Mouse (Mus musculus) embryonic facial prominence, embryonic 10.5 days (tissue): ENCODE measurements around the gene Use1. TPM values are rescaled to one million over a fixed set of nuclear protein-coding genes. Genes with fewer than 3 reads are reported as not detected.

Source experiments
- DNase-seq: peaks from one replicate; pipeline ENCODE4 v3.0.0-alpha.2; 2017; ENCODE audit warnings: low spot score
- H3K27ac ChIP-seq: fragments of 300-500 bp; sonication (generic); replicated peaks from 2 replicates; pipeline ENCODE4 v1.5.1; 2016; ENCODE audit warnings: mild to moderate bottlenecking
- H3K27me3 ChIP-seq: fragments of 300-500 bp; sonication (generic); replicated peaks from 2 replicates; pipeline ENCODE4 v1.6.1; 2016; ENCODE audit warnings: low read depth, mild to moderate bottlenecking; ENCODE audit not compliant: poor library complexity, severe bottlenecking
- H3K36me3 ChIP-seq: fragments of 300-500 bp; sonication (generic); replicated peaks from 2 replicates; pipeline ENCODE4 v1.6.1; 2016; ENCODE audit warnings: mild to moderate bottlenecking, moderate library complexity
- H3K4me1 ChIP-seq: fragments of 300-500 bp; sonication (generic); 2 replicates; pipeline ENCODE4 v1.6.1; 2016
- H3K4me3 ChIP-seq: fragments of 300-500 bp; sonication (generic); 2 replicates; pipeline ENCODE4 v1.5.1; 2016; ENCODE audit warnings: mild to moderate bottlenecking, moderate library complexity
- H3K9me3 ChIP-seq: fragments of 300-500 bp; sonication (generic); 2 replicates; pipeline ENCODE4 v1.6.1; 2016; ENCODE audit warnings: mild to moderate bottlenecking
- WGBS: fragments of 180-500 bp; shearing (Covaris S2); methylation state at CpG from one replicate; pipeline ENCODE4 v1.1.7; 2016; 5-methylcytosine and 5-hydroxymethylcytosine counted together
- polyA plus RNA-seq: library from polyadenylated mRNA; unstranded; fragments of >200 nt; fragmentation: Nextera tagmentation; extraction: Ambion mirVana; gene quantifications from 2 replicates; pipeline ENCODE4 v1.2.1, GENCODE M21; 2016

Use1 gene
- polyA plus RNA-seq, 1 experiment from 2014 or later, result 84.3 TPM

DNA sequence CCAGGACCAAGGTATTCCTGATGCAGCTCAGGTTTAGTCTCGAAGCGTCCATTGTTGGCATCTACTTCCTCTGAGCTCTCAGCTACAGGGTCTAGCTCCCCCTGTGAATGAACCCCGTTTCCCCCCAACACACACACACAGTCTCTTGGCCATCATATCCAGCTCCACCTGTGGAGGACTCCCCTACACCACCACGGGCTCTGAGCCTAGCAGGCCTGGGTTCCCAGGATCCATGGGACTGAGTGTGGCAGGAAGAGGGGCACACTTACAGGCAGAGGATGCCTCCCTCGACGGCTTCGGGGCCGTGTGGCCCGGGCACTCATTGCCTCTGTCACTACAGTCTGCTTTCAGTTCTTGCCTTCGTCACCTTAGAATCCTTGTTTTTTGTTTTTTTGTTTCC, 28.4 kb downstream of the Use1 start:
- peak overlapping the region; percentile 35 for H3K27ac ChIP-seq
- H3K36me3 ChIP-seq, result peaks cover 20% of the 10 kb centered on the region
- H3K27me3 ChIP-seq, result 0 out of 2 replicates have a peak, but pooled peaks cover 3% of the 10 kb centered on the region
- DNase-seq, result no peak
- H3K9me3 ChIP-seq, result no peaks in the 10 kb centered on the region
- H3K4me3 ChIP-seq, result peak overlapping the region; percentile 88; the same call in 1 of the 2 replicates
- H3K4me1 ChIP-seq, result peaks cover 26% of the 10 kb centered on the region
- WGBS, result 84% methylated on average over 10 of the region's 10 CpGs

- peaks cover 24% of the 10 kb centered on the region for H3K36me3 ChIP-seq
- DNase-seq, result no peak
- H3K27me3 ChIP-seq, result 0 out of 2 replicates have a peak, but pooled peaks cover 3% of the 10 kb centered on the region
- 85% methylated on average over 9 of the region's 9 CpGs for WGBS
- H3K27ac ChIP-seq, result peak within 1 kb of the TSS; percentile 89
- H3K4me3 ChIP-seq, result peak within 1 kb of the TSS; percentile 88
- peaks cover 26% of the 10 kb centered on the region for H3K4me1 ChIP-seq
- H3K9me3 ChIP-seq, result no peaks in the 10 kb centered on the region
These were observed 29.0 kb downstream of the Use1 start, which contains the start of gene Ushbp1 for GRCm38 (mm10) chr8:71395629-71396028. TSS of gene Ushbp1 (minus strand) at chr8:71395802.

GRCm38 (mm10) chr8:71396639-71397305, 30.1 kb downstream of the Use1 start, which contains the start of gene Babam1:
TSS of gene Babam1 (plus strand) at chr8:71396861.
- Histone ChIP-seq H3K4me3 (peak within 1 kb of the TSS; percentile 88), H3K36me3 (peaks cover 31% of the 10 kb centered on the region), H3K27ac (peak within 1 kb of the TSS; percentile 89), H3K4me1 (peaks cover 26% of the 10 kb centered on the region), H3K27me3 (0 out of 2 replicates have a peak, but pooled peaks cover 3% of the 10 kb centered on the region), H3K9me3 (no peaks in the 10 kb centered on the region)
- DNase-seq, result peak; percentile 94
- under 1% methylated on average over 34 of the region's 34 CpGs for WGBS

DNA sequence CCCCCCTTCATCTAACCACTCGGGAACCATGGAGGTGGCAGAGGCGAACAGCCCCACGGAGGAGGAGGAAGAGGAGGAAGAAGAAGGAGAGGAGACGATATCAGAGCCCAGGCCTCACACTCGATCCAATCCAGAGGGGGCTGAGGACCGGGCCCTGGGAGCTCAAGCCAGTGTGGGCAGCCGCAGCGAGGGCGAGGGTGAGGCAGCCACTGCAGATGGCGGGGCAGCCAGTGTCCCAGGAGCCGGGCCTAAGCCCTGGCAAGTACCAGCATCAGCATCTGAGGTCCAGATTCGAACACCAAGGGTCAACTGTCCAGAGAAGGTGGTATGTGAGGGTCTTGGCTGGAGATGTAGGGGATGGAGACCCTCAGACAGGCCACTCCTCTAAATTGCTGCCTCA, 31.1 kb downstream of the Use1 start:
- Histone ChIP-seq H3K4me1 (peaks cover 24% of the 10 kb centered on the region), H3K9me3 (no peaks in the 10 kb centered on the region), H3K27me3 (0 out of 2 replicates have a peak, but pooled peaks cover 3% of the 10 kb centered on the region), H3K36me3 (peaks cover 36% of the 10 kb centered on the region), H3K27ac (peak overlapping the region; percentile 89; the same call in 1 of the 2 replicates), H3K4me3 (peak overlapping the region; percentile 88)
- DNase-seq, result no peak
- WGBS, result 86% methylated on average over 12 of the region's 12 CpGs

DNA sequence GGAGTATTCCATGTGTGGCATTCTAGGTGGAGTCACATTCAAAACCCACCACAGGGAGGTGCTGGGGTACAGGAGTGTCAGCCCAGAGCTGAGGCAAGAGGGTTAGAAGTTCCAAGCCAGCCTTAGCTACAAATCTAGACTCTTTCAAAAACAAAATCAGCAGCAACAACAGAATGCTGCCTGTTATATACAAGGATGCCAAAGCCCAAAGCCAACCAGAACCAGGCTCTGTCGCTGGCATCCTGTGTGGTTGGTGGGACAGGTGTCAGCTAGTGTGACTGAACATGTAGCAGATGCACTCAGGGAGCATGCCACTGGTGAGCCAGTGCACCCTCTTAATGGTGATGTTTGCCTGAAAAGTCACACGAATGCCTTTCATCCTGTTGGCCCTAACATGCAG, 34.2 kb downstream of the Use1 start:
- 93% methylated on average over 2 of the region's 2 CpGs for WGBS
- H3K4me1 ChIP-seq, result peaks cover 25% of the 10 kb centered on the region
- no peak for DNase-seq
- H3K9me3 ChIP-seq, result no peaks in the 10 kb centered on the region
- peaks cover 50% of the 10 kb centered on the region for H3K36me3 ChIP-seq
- no peaks in the 10 kb centered on the region for H3K27me3 ChIP-seq
- no peak overlapping the region for H3K27ac ChIP-seq
- H3K4me3 ChIP-seq, result no peak overlapping the region

GRCm38 (mm10) chr8:71401454-71401853, 34.8 kb downstream of the Use1 start:
- no peak overlapping the region for H3K4me3 ChIP-seq
- H3K36me3 ChIP-seq, result peaks cover 50% of the 10 kb centered on the region
- no peaks in the 10 kb centered on the region for H3K9me3 ChIP-seq
- no peak for DNase-seq
- peaks cover 25% of the 10 kb centered on the region for H3K4me1 ChIP-seq
- no peaks in the 10 kb centered on the region for H3K27me3 ChIP-seq
- no peak overlapping the region for H3K27ac ChIP-seq

- Histone ChIP-seq H3K27me3 (no peaks in the 10 kb centered on the region), H3K9me3 (no peaks in the 10 kb centered on the region), H3K4me3 (no peak overlapping the region), H3K27ac (no peak overlapping the region), H3K36me3 (peaks cover 55% of the 10 kb centered on the region), H3K4me1 (peaks cover 30% of the 10 kb centered on the region)
- WGBS, result 83% methylated on average over 9 of the region's 9 CpGs
- no peak for DNase-seq
These were observed 35.9 kb downstream of the Use1 start for GRCm38 (mm10) chr8:71402446-71402964.

DNA sequence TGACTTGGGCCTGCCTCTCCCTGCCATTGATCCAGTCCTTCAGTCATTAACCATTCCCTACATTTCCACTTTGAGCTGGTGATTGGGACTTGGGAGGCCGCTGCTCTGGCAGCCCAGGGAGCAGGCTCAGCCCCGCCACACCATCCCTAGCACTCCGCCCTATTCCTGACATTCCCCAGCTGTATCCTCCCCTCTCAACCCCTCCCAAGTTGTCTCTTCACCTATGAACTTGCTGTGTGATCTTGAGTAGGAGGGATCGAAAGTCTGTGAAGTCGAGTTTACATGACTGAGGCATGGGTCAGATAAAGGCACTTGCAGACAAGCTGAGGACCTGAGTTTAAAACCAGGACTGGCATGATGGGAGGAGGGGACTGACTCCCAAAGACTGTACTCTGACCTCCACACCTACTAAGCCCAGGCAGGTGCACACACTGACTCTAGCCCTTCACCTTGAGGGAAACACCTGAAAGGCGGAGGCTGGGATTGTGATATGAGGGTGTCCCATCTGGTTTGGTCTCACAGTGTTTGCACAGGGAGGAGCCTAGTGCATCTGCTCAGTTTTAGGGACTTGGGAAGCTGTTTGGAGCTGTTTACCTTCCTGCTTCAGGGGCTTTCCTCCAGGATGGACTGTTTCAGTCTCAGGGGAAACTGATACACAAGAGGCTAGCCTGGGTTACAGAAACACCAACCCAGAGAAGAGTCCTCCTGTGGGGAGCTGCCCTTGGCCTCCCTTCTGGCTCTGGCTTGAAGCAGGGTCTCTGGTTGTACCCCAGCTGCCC, 36.6 kb downstream of the Use1 start:
- Histone ChIP-seq H3K27ac (no peak overlapping the region), H3K27me3 (no peaks in the 10 kb centered on the region), H3K9me3 (no peaks in the 10 kb centered on the region), H3K36me3 (peaks cover 61% of the 10 kb centered on the region), H3K4me3 (no peak overlapping the region), H3K4me1 (peaks cover 27% of the 10 kb centered on the region)
- no peak for DNase-seq
- 84% methylated on average over 6 of the region's 6 CpGs for WGBS

DNA sequence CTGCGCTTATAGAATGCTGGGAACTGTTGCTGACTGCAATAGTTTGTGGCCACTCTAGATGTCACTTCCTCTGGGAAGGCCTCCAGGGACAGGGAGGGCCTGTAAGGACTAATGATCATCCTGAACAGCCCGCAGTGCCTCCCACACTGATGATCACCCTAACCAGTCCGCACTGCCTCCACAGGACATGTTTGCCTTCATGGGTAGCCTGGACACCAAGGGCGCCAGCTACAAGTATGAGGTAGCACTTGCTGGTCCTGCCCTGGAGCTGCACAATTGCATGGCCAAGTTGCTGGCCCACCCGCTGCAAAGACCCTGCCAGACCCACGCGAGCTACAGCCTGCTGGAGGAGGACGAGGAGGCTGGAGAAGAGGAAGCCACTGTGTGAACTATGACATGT, 37.4 kb downstream of the Use1 start:
- Histone ChIP-seq H3K36me3 (peaks cover 61% of the 10 kb centered on the region), H3K4me3 (no peak overlapping the region), H3K27me3 (no peaks in the 10 kb centered on the region), H3K9me3 (no peaks in the 10 kb centered on the region), H3K27ac (no peak overlapping the region), H3K4me1 (peaks cover 27% of the 10 kb centered on the region)
- WGBS, result 93% methylated on average over 8 of the region's 8 CpGs
- no peak for DNase-seq

GRCm38 (mm10) chr8:71404951-71405351, 38.3 kb downstream of the Use1 start:
- Histone ChIP-seq H3K27ac (no peak overlapping the region), H3K27me3 (no peaks in the 10 kb centered on the region), H3K36me3 (peaks cover 61% of the 10 kb centered on the region), H3K4me3 (peak overlapping the region; percentile 84), H3K4me1 (peaks cover 27% of the 10 kb centered on the region), H3K9me3 (no peaks in the 10 kb centered on the region)
- 91% methylated on average over 9 of the region's 9 CpGs for WGBS
- no peak for DNase-seq

DNA sequence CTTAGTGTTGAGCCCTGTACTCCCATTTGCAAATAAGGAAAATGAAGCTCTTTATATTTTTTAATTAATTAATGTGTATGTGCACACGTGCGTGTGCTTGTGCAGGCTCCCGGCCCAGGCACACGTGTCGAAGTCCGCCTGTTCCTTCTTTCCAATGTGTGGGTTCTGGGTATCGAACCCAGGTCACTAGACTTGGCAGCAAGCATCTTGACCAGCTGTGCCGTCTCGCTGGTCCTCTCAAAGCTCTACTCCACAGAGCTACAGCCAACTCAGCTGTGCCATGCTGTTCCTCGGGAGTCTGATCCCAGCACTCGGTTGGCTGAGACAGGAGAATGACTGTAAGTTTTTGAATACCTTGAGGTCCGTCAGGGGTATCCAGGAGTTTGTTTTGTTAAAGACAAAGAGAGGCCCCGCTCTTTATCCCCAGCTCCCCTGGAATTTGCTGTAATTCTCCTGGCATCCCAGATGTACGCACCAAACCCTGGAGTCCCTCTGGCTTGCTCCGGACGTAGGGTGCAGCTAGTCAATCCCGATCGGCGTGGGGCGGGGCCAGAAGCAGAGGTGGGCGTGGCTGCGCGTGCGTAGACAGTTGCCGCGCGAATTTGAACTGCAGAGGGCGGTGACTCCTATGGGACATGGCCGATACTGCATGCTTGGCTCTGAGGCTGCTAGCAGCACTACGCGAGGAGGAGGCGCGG, 38.9 kb downstream of the Use1 start, which contains the start of gene Ankle1:
TSS of gene Ankle1 (plus strand) at position 610 of the 698 bp plus-strand sequence.
- DNase-seq, result peak; percentile 97
- peaks cover 60% of the 10 kb centered on the region for H3K36me3 ChIP-seq
- no peaks in the 10 kb centered on the region for H3K27me3 ChIP-seq
- H3K4me1 ChIP-seq, result peaks cover 27% of the 10 kb centered on the region
- H3K27ac ChIP-seq, result peak within 1 kb of the TSS; percentile 92
- H3K9me3 ChIP-seq, result no peaks in the 10 kb centered on the region
- WGBS, result 18% methylated on average over 33 of the region's 33 CpGs
- H3K4me3 ChIP-seq, result peak within 1 kb of the TSS; percentile 84
